Mouse (Mus musculus): ENCODE measurements around the gene Olfr1465. TPM values are rescaled to one million over a fixed set of nuclear protein-coding genes. Genes with fewer than 3 reads are reported as not detected.

Olfr1465 gene
- total RNA-seq (2015) (not detected in 2 replicates), total RNA-seq (2017) (not detected in 2 replicates)

DNA sequence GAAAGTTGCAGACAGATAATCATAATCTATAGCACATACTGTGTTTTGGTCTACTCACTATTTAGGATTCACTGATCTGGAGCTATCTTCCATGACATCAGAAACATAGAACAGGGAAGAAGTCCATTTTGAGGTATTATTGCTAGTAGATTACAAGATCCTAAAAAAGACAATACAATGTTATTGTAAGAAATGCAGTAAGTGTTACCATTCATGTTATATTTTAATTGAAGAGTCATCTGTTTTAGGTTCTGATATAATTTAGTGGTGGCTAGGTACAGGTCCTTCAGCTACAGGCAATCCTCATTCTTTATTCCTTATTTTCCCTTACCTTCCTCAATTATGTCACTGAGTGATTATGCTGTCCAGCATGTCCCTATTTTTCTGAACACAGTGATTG lies at the start of gene Olfr1465:
Olfr1465 (minus strand) TSS at position 101 of the 400 bp plus-strand sequence.
- no peak for ATAC-seq (replicated peaks; ENCODE audit: poor library complexity)

GRCm38 (mm10) chr19:13361936-13362335 lies 46.6 kb upstream of the Olfr1465 start, which contains the start of gene Olfr1467:
Olfr1467 (plus strand) TSS chr19:13362236.
- ATAC-seq (replicated peaks; ENCODE audit: poor library complexity) = no peak

DNA sequence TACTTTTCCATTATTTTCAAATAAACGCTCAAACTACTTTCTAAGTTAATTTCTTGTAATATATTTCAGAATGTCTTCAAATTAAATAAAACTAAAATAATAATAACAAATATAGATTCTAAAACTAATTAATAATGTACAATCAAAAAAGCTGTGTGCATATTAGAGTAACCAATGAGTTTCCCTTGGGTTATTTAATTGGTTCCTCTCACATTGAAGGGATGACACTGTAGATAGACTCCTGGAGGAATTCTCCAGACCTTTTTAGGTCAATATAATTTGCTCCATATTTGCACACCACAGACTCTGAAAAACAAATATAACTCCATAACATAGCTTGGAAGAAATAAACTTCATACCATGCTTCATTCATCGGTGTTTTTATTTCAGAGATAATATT lies 23.2 kb upstream of the Olfr1465 start, which contains the start of gene Olfr1466:
Olfr1466 (plus strand) TSS at position 301 of the 400 bp plus-strand sequence.
- ATAC-seq (replicated peaks; ENCODE audit: poor library complexity) = no peak

Other genes with a start within 250 kb of the Olfr1465 start
- not detected in 2 replicates for gene Olfr1457, start 217.7 kb downstream of the Olfr1465 start, total RNA-seq (2015)
- not detected in 2 replicates for gene Olfr1457, start 217.7 kb downstream of the Olfr1465 start, total RNA-seq (2017)
- not detected in 2 replicates for gene Olfr1458, start 208.8 kb downstream of the Olfr1465 start, total RNA-seq (2015)
- gene Olfr1458, start 208.8 kb downstream of the Olfr1465 start, total RNA-seq (2017) = not detected in 2 replicates
- gene Olfr1459, start 166.0 kb downstream of the Olfr1465 start, total RNA-seq (2015) = not detected in 2 replicates
- not detected in 2 replicates for gene Olfr1459, start 166.0 kb downstream of the Olfr1465 start, total RNA-seq (2017)
- gene Olfr1461, start 152.5 kb downstream of the Olfr1465 start, total RNA-seq (2015) = not detected in 2 replicates
- not detected in 2 replicates for gene Olfr1461, start 152.5 kb downstream of the Olfr1465 start, total RNA-seq (2017)
- gene Olfr1462, start 129.8 kb downstream of the Olfr1465 start, total RNA-seq (2015) = not detected in 2 replicates
- not detected in 2 replicates for gene Olfr1462, start 129.8 kb downstream of the Olfr1465 start, total RNA-seq (2017)
- gene Olfr1463, start 84.2 kb downstream of the Olfr1465 start, total RNA-seq (2015) = not detected in 2 replicates
- gene Olfr1463, start 84.2 kb downstream of the Olfr1465 start, total RNA-seq (2017) = not detected in 2 replicates
- gene Olfr1466, start 23.3 kb upstream of the Olfr1465 start, total RNA-seq (2015) = not detected in 2 replicates
- not detected in 2 replicates for gene Olfr1466, start 23.3 kb upstream of the Olfr1465 start, total RNA-seq (2017)
- not detected in 2 replicates for gene Olfr1467, start 46.7 kb upstream of the Olfr1465 start, total RNA-seq (2015)
- not detected in 2 replicates for gene Olfr1467, start 46.7 kb upstream of the Olfr1465 start, total RNA-seq (2017)
- not detected in 2 replicates for gene Olfr1469, start 92.3 kb upstream of the Olfr1465 start, total RNA-seq (2015)
- not detected in 2 replicates for gene Olfr1469, start 92.3 kb upstream of the Olfr1465 start, total RNA-seq (2017)
- not detected in 2 replicates for gene Olfr1471, start 127.9 kb upstream of the Olfr1465 start, total RNA-seq (2015)
- not detected in 2 replicates for gene Olfr1471, start 127.9 kb upstream of the Olfr1465 start, total RNA-seq (2017)
- not detected in 2 replicates for gene Olfr1472, start 140.5 kb upstream of the Olfr1465 start, total RNA-seq (2015)
- not detected in 2 replicates for gene Olfr1472, start 140.5 kb upstream of the Olfr1465 start, total RNA-seq (2017)
- gene Olfr1474, start 154.0 kb upstream of the Olfr1465 start, total RNA-seq (2015) = not detected in 2 replicates
- not detected in 2 replicates for gene Olfr1474, start 154.0 kb upstream of the Olfr1465 start, total RNA-seq (2017)
- not detected in 2 replicates for gene Olfr1475, start 164.7 kb upstream of the Olfr1465 start, total RNA-seq (2015)
- not detected in 2 replicates for gene Olfr1475, start 164.7 kb upstream of the Olfr1465 start, total RNA-seq (2017)
- gene Olfr1477, start 185.0 kb upstream of the Olfr1465 start, total RNA-seq (2015) = not detected in 2 replicates
- not detected in 2 replicates for gene Olfr1477, start 185.0 kb upstream of the Olfr1465 start, total RNA-seq (2017)
- gene Olfr1480, start 212.4 kb upstream of the Olfr1465 start, total RNA-seq (2015) = not detected in 2 replicates
- gene Olfr1480, start 212.4 kb upstream of the Olfr1465 start, total RNA-seq (2017) = not detected in 2 replicates

All from megakaryocyte progenitor cell, adult 5-6 weeks (primary cell).